Mouse (Mus musculus) limb, embryonic 12.5 days (tissue): ENCODE measurements around the gene Chsy1. TPM values are rescaled to one million over a fixed set of nuclear protein-coding genes. Genes with fewer than 3 reads are reported as not detected.
"Not testable (repeated sequence)": the region's sequence is repeated elsewhere in the genome, so short reads cannot be mapped to it uniquely, and the experiment has no call there.

Experiments used
- ATAC-seq: fragments of 200-750 bp; cut with Nextera tagmentation; 2 replicates; pipeline ENCODE4 v1.8.0; 2017; ENCODE audit warnings: low read depth, moderate TSS enrichment; ENCODE audit not compliant: insufficient number of reproducible peaks, insufficient read depth, low FRiP score, low TSS enrichment
- H3K27ac ChIP-seq: fragments of 300-500 bp; sonication (generic); 2 replicates; pipeline ENCODE4 v1.5.1; 2016; ENCODE audit warnings: mild to moderate bottlenecking, moderate library complexity
- H3K27me3 ChIP-seq: fragments of 300-500 bp; sonication (generic); 2 replicates; pipeline ENCODE4 v1.6.1; 2016; ENCODE audit warnings: mild to moderate bottlenecking, moderate library complexity
- H3K36me3 ChIP-seq: fragments of 300-500 bp; sonication (generic); 2 replicates; pipeline ENCODE4 v1.6.1; 2016; ENCODE audit warnings: mild to moderate bottlenecking, moderate library complexity
- H3K4me1 ChIP-seq: fragments of 300-500 bp; sonication (generic); replicated peaks from 2 replicates; pipeline ENCODE4 v1.6.1; 2016
- H3K4me2 ChIP-seq: fragments of 300-500 bp; sonication (generic); 2 replicates; pipeline ENCODE4 v1.6.1; 2016; ENCODE audit warnings: mild to moderate bottlenecking, moderate library complexity
- H3K4me3 ChIP-seq: fragments of 300-500 bp; sonication (generic); replicated peaks from 2 replicates; pipeline ENCODE4 v1.5.1; 2016; ENCODE audit warnings: mild to moderate bottlenecking
- H3K9ac ChIP-seq: fragments of 300-500 bp; sonication (generic); replicated peaks from 2 replicates; pipeline ENCODE4 v1.6.1; 2016; ENCODE audit warnings: mild to moderate bottlenecking, moderate library complexity
- H3K9me3 ChIP-seq: fragments of 300-500 bp; sonication (generic); 2 replicates; pipeline ENCODE4 v1.6.1; 2016; ENCODE audit warnings: mild to moderate bottlenecking, moderate library complexity
- WGBS: fragments of 180-500 bp; shearing (Covaris S2); methylation state at CpG from one replicate; pipeline ENCODE4 v1.1.7; 2016; 5-methylcytosine and 5-hydroxymethylcytosine counted together
- polyA plus RNA-seq: library from polyadenylated mRNA; unstranded; fragments of >200 nt; fragmentation: Nextera tagmentation; extraction: Ambion mirVana; gene quantifications from 2 replicates; pipeline ENCODE4 v1.2.1, GENCODE M21; 2016

Chsy1 gene
- polyA plus RNA-seq, 1 experiment from 2014 or later: 23.0 TPM

DNA sequence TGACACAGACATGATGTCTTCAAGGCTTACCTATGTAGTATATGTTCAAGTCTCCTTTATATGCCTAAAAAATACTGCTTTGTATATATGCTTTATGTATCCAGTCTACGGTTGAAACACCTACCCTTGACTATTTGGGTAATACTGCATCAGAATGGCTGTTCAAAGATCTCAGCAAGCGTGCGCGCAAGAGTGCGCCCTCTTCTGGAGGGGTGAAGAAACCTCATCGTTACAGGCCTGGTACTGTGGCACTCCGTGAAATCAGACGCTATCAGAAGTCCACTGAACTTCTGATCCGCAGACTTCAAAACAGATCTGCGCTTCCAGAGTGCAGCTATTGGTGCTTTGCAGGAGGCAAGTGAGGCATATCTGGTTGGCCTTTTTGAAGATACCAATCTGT is 81.1 kb downstream of the Chsy1 start:
- not testable (repeated sequence) for ATAC-seq, H3K4me2 ChIP-seq, H3K27me3 ChIP-seq, H3K4me1 ChIP-seq, H3K27ac ChIP-seq, H3K9me3 ChIP-seq, H3K4me3 ChIP-seq, H3K9ac ChIP-seq, H3K36me3 ChIP-seq
- 88% methylated on average over 10 of the region's 10 CpGs for WGBS

- H3K9me3 ChIP-seq: no peaks in the 10 kb centered on the region
- no peak overlapping the region for H3K9ac ChIP-seq
- H3K36me3 ChIP-seq: no peaks in the 10 kb centered on the region
- H3K4me1 ChIP-seq: peaks cover 13% of the 10 kb centered on the region
- H3K4me3 ChIP-seq: no peak overlapping the region
- no peak for ATAC-seq
- H3K27ac ChIP-seq: 0 out of 2 replicates have a peak overlapping the region, but pooled peaks have one; percentile 17
- WGBS: 74% methylated on average over 3 of the region's 3 CpGs
- H3K4me2 ChIP-seq: no peak overlapping the region
- no peaks in the 10 kb centered on the region for H3K27me3 ChIP-seq
Observed at GRCm38 (mm10) chr7:66194511-66194910, 85.2 kb downstream of the Chsy1 start.

- H3K9me3 ChIP-seq: no peaks in the 10 kb centered on the region
- H3K4me2 ChIP-seq: no peak overlapping the region
- ATAC-seq: no peak
- peaks cover 26% of the 10 kb centered on the region for H3K4me1 ChIP-seq
- H3K4me3 ChIP-seq: no peak overlapping the region
- no peak overlapping the region for H3K9ac ChIP-seq
- 72% methylated on average over 1 of the region's 1 CpGs for WGBS
- H3K27me3 ChIP-seq: no peaks in the 10 kb centered on the region
- no peak overlapping the region for H3K27ac ChIP-seq
- H3K36me3 ChIP-seq: no peaks in the 10 kb centered on the region
Observed at GRCm38 (mm10) chr7:66195881-66196280, 86.6 kb downstream of the Chsy1 start.

DNA sequence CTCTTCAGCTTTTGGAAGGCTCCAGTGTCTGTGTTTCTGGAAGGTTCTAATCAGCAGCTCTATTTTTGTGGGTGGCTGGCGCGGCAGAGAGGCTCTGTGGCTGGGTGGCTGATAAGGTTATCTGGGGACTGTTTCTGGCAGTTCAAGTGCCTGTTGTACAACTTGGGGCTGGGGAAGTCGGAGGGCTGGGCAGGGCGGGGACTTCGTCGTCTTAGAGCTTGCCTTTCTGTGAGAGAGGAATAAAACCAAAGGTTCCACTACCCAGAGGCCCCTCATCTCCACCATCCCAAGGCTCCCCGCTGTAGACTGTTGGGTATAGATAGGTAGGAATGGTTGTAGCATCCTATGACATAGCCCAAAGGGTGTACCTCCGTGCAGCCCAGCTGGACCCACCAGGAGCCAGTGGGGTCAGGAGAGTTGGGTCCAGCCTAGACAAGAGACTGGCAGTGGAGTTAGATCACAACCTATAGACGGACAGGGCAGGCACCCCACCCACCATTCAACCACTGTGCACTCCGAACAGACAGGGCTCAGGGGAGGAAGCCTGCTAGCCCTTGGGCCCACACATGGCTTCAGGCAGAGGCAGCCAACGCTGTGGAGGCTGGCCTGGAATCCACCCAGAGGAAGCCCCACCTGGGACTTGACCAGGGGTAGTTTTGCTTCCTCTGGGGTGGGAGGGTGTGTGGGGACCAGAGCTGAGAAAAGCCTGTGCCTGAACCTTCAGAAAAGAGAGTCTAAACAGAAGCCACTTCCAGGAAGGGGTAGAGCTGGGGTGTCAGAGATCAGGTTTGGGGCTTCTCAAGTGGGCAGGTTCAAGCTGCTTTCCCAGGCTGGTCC is 87.5 kb downstream of the Chsy1 start:
- peaks cover 31% of the 10 kb centered on the region for H3K4me1 ChIP-seq
- no peak overlapping the region for H3K4me3 ChIP-seq
- 84% methylated on average over 11 of the region's 11 CpGs for WGBS
- H3K9ac ChIP-seq: no peak overlapping the region
- H3K9me3 ChIP-seq: no peaks in the 10 kb centered on the region
- H3K27ac ChIP-seq: no peak overlapping the region
- H3K4me2 ChIP-seq: no peak overlapping the region
- no peaks in the 10 kb centered on the region for H3K36me3 ChIP-seq
- ATAC-seq: no peak
- no peaks in the 10 kb centered on the region for H3K27me3 ChIP-seq

DNA sequence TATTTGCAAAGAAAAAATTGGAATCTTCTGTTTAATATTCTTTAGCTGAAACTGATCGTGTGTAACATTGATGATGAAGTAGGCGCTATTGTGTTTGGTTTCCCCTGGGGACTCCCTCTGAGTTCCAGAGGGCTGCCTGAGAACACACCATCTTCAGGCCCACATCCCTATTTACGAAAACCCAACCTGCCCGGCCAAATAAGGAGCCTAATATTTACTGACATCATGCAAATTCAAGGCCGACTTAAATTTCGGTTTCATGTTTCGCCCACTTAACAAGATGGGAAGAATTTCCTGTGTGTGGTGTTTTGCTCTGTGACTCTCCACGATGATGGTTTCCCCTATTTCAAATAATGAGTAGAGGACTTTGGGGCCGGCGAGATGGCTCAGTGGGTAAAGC is 89.1 kb downstream of the Chsy1 start:
- Histone ChIP-seq H3K36me3 (no peaks in the 10 kb centered on the region), H3K4me1 (peaks cover 31% of the 10 kb centered on the region), H3K27ac (peak overlapping the region; percentile 85), H3K4me3 (no peak overlapping the region), H3K9ac (no peak overlapping the region), H3K27me3 (no peaks in the 10 kb centered on the region), H3K4me2 (no peak overlapping the region), H3K9me3 (no peaks in the 10 kb centered on the region)
- 63% methylated on average over 10 of the region's 10 CpGs for WGBS
- no peak for ATAC-seq

GRCm38 (mm10) chr7:66199391-66199831 is 90.1 kb downstream of the Chsy1 start:
- Histone ChIP-seq H3K4me3 (no peak overlapping the region), H3K4me2 (no peak overlapping the region), H3K27ac (peak overlapping the region; percentile 85), H3K4me1 (peaks cover 31% of the 10 kb centered on the region), H3K9me3 (no peaks in the 10 kb centered on the region), H3K27me3 (no peaks in the 10 kb centered on the region), H3K9ac (no peak overlapping the region), H3K36me3 (no peaks in the 10 kb centered on the region)
- WGBS: 77% methylated on average over 5 of the region's 5 CpGs
- ATAC-seq: peak; percentile 57; the same call in 1 of the 2 replicates

- no peaks in the 10 kb centered on the region for H3K27me3 ChIP-seq
- 73% methylated on average over 3 of the region's 3 CpGs for WGBS
- H3K4me1 ChIP-seq: peaks cover 31% of the 10 kb centered on the region
- no peak overlapping the region for H3K4me3 ChIP-seq
- H3K9ac ChIP-seq: no peak overlapping the region
- no peak overlapping the region for H3K4me2 ChIP-seq
- peak overlapping the region; percentile 85; the same call in 1 of the 2 replicates for H3K27ac ChIP-seq
- no peak for ATAC-seq
- no peaks in the 10 kb centered on the region for H3K9me3 ChIP-seq
- H3K36me3 ChIP-seq: no peaks in the 10 kb centered on the region
Observed at GRCm38 (mm10) chr7:66200383-66200782, 91.1 kb downstream of the Chsy1 start.

DNA sequence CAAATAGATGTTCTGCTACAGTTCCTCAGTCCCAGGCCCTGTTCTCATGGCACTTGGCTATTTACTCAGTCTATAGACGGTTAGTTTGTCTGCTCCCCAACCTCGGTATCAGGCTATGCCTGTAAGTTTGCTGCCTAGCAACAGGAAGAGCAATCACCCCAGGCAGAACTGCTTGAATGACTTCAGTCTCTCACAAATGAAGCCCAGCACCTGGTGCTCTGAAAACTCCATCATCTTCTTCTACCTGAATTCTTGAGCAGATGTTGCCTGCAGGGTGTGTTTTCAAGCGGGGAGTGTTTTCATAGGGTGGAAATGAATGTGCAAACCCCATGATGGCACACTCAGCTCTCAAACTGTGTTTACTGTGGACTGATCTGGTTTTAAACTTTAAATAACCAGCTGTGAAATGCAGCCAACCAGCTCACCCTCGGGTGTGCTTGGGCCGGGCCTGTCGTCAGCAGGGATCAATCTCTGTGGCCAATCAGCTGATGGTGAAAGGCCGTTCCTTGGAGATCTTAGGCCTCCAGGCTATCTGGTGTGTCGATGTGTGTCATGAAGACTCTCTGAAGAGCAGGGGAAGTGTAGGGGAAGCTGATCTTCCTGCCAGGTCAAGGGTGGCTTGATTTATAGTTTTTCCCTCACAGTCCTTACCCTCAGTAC is 91.6 kb downstream of the Chsy1 start:
- Histone ChIP-seq H3K27me3 (no peaks in the 10 kb centered on the region), H3K27ac (peak overlapping the region; percentile 56; the same call in 1 of the 2 replicates), H3K4me3 (no peak overlapping the region), H3K9me3 (no peaks in the 10 kb centered on the region), H3K4me2 (no peak overlapping the region), H3K9ac (no peak overlapping the region), H3K36me3 (no peaks in the 10 kb centered on the region), H3K4me1 (peaks cover 31% of the 10 kb centered on the region)
- no peak for ATAC-seq
- WGBS: 26% methylated on average over 8 of the region's 8 CpGs

- ATAC-seq: no peak
- Histone ChIP-seq H3K9ac (no peak overlapping the region), H3K4me2 (no peak overlapping the region), H3K36me3 (no peaks in the 10 kb centered on the region), H3K9me3 (no peaks in the 10 kb centered on the region), H3K4me3 (no peak overlapping the region), H3K4me1 (peaks cover 31% of the 10 kb centered on the region), H3K27me3 (no peaks in the 10 kb centered on the region), H3K27ac (0 out of 2 replicates have a peak overlapping the region, but pooled peaks have one; percentile 56)
- WGBS: 81% methylated on average over 2 of the region's 2 CpGs
Observed at GRCm38 (mm10) chr7:66201657-66202056, 92.3 kb downstream of the Chsy1 start.

- no peak overlapping the region for H3K9ac ChIP-seq
- H3K9me3 ChIP-seq: 0 out of 2 replicates have a peak, but pooled peaks cover 9% of the 10 kb centered on the region
- no peaks in the 10 kb centered on the region for H3K36me3 ChIP-seq
- no peak overlapping the region for H3K27ac ChIP-seq
- H3K4me1 ChIP-seq: no peaks in the 10 kb centered on the region
- no peak overlapping the region for H3K4me2 ChIP-seq
- H3K27me3 ChIP-seq: no peaks in the 10 kb centered on the region
- no peak overlapping the region for H3K4me3 ChIP-seq
- 85% methylated on average over 2 of the region's 2 CpGs for WGBS
- no peak for ATAC-seq
Observed at GRCm38 (mm10) chr7:66209920-66210319, 100.6 kb downstream of the Chsy1 start.

- no peak for ATAC-seq
- 0 out of 2 replicates have a peak, but pooled peaks cover under 1% of the 10 kb centered on the region for H3K9me3 ChIP-seq
- H3K4me2 ChIP-seq: no peak overlapping the region
- H3K4me1 ChIP-seq: peaks cover 11% of the 10 kb centered on the region
- no peaks in the 10 kb centered on the region for H3K36me3 ChIP-seq
- H3K27me3 ChIP-seq: no peaks in the 10 kb centered on the region
- 86% methylated on average over 1 of the region's 1 CpGs for WGBS
- no peak overlapping the region for H3K9ac ChIP-seq
- no peak overlapping the region for H3K4me3 ChIP-seq
- H3K27ac ChIP-seq: no peak overlapping the region
Observed at GRCm38 (mm10) chr7:66212887-66213286, 103.6 kb downstream of the Chsy1 start.
